Mouse (Mus musculus): ENCODE data around the gene Atf7ip. TPM values are rescaled to one million over a fixed set of nuclear protein-coding genes. Genes with fewer than 3 reads are reported as not detected.

Gene Atf7ip
- total RNA-seq, 1 experiment from 2014 or later = 72.9 TPM

DNA sequence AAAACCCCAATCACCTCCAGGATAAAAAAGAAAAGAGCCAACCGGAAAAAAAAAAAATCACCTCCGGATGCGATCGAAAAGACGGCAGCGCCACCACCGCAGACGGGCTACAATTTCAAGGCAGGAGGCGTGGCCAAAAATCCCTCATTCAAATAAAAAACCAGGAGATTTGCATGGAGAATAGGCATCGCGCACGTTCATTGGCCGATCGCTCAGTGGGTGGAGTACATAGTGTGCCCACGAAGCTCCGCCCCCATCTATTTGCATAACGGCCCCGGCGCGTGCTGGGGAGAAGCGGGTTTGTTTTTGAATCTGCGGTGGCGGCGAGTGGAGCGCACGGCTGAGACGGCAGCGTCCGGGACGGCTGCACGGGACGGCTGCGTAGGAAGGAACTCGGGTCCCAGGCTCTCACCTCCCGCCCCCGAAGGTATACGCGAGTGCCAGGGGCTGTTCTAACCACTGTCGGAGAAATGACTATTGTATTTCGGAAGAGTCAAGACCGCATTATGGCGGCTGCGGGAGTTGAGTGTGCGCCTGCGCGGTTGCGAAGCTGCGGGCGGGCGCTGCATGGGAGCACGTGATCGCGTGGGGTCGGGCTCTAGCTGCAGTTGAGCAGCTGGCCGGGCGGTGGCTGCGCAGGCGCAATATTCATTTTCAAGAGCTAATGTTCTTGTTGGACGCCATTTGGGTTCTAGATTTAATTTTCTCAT lies 12.7 kb downstream of the Atf7ip start:
- peak; percentile 93 for ATAC-seq (replicated peaks; ENCODE audit: low read depth, poor library complexity, severe bottlenecking)

DNA sequence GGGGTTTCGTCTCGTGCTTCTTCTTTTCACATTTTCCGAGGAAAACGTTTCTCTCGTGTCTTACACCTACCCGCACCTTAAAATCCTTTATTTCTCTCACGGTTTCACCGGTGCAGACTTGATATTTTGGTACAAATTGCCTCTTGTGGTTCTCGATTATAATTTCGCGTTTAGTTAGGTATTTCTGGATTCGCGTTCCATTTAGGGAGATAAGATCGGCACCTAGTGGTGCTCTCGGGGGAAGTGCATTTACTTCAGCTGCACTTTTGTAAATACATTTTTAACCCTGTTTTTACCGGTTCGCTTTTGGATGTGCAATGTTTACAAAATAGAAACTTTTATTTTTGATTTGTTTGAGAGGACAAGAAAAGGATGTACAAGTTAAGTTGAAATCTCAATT lies 13.3 kb downstream of the Atf7ip start:
- ATAC-seq (replicated peaks; ENCODE audit: low read depth, poor library complexity, severe bottlenecking) = peak; percentile 16; the same call in 1 of the 2 replicates

DNA sequence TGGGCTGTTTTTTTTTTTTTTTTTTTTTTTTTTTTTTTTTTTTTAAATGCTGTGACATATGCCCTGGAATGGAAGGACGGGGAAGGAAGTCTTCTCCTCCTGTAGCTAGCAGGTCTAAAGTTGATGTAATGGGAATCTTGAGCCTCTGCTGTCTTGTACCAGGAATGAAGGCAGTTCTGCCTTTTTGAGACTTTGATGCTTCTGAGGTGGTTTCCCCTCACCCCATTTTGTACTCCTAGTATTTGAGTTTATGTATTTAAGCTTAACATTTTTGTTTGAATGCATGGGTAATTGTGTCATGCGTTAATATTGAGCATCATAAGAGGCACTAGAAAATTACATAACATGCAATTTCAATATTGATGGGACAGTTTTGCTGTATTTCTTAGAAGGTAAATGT lies 14.4 kb downstream of the Atf7ip start:
- no peak for ATAC-seq (replicated peaks; ENCODE audit: low read depth, poor library complexity, severe bottlenecking)

DNA sequence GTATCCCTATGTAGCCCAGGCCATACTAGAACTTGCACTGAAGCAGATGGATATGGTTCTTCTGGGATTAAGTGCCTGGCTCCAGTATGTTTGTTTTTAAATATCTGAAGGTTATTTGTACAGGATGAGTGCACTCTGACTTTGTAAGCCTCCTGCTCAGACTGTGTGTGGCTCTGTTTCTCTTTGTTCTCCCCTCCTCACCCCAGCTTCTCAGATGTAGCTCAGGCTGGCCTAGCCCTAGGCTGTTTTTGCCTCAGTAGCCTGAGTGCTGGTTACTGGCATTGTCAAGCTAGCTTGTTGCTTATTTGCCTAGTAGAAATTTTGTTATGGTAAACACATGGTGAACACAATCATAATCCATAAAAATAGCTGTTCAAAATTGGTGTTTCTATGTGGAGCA lies 15.7 kb downstream of the Atf7ip start:
- ATAC-seq (replicated peaks; ENCODE audit: low read depth, poor library complexity, severe bottlenecking) = no peak

DNA sequence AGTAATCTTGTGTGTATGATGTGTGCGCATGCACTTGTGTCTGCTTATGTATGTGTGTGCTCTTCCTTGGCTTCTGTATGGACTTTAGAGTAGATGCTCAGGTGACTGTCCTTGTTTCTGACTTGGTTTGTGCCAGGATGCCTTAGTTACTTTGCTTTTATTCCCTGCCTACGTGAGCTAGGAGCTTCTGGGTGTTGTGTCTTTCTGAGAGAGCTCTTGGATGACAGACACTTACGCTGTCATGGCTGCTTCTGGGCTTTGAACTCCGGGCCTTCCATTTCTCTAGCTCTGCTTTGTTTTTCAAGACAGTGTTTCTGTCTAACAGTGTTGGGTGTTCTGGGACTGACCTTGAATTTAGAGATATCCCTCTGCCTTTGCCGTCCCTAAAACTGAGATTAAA lies 16.7 kb downstream of the Atf7ip start:
- ATAC-seq (replicated peaks; ENCODE audit: low read depth, poor library complexity, severe bottlenecking) = no peak

DNA sequence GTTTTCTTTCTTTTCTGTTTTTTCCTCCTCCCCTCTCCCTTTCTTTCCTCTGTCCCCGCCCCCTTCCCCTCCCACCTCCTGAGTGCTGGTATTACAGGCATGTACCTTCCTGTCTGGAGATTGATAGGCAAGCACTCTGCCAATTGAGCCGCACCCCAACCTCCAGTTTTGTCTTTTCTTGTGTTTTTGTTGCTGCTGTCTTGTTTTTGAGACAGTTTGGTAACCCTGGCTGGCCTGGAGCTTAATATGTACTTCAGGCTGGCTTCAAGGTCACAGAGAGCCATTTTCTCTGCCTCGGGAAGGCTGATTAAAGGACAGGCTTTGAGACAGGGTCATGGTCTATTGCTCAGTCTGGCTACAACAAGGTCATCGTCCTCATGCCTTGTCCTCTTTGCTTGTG lies 18.8 kb downstream of the Atf7ip start:
- ATAC-seq (replicated peaks; ENCODE audit: low read depth, poor library complexity, severe bottlenecking) = no peak

DNA sequence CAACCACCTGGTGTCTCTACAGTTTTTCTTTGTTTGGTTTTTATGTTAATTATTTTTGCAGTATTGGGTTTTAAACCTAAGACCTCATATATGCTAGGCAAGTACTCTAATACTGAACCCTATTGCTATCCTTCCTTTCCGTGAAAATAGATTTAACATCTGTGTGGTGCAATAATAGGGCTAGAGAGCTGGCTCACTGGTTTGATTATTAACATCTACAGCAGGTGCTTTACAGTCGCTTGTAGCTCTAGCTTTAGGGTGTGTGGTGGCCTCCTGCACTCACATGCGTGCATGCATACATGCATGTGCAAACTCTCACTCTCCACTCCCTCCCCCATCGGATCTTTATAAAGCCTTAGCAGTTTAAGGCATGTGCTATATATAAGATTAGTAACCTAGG lies 19.6 kb downstream of the Atf7ip start:
- ATAC-seq (replicated peaks; ENCODE audit: low read depth, poor library complexity, severe bottlenecking) = no peak

DNA sequence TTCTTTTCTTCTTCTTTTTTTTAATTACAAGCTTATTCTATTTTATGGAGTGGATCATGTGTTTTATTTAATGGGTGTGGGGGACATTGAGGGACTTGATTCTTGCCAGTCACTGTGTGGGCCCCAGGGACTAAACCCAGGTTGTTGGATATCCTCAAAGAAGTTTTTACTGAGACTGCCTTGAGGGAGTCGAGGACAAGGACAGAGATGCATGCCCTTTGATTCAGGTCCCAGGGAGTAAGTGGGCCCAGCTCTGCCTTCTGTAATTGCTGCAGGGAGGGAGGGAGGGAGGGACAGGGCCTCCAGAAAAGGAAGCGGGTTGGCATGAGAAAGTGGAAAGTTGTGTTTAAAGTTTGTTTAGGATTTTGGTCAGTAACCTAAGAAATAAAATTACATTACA lies 23.2 kb downstream of the Atf7ip start:
- ATAC-seq (replicated peaks; ENCODE audit: low read depth, poor library complexity, severe bottlenecking) = no peak

DNA sequence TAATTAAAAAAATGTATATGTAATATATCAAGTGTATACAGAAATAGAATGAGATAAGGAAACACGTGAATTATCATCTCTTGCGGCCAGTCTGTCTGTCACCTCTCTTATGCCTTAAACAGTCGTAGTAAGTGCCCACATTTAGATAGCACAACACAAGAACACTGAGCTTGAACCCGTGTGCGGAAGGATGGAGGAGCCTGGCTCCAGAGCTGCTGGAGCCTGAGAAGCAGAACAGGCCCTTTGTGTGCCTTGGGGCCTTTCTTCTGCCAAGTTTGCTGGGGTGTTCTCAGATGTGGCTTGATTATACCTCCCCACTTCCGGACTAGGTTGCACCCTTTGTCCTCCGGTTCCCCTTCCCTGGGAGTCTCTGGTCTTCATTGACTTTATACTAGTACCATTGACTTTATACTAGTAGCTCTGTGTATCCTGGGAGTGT lies 25.8 kb downstream of the Atf7ip start:
- peak; percentile 81 for ATAC-seq (replicated peaks; ENCODE audit: low read depth, poor library complexity, severe bottlenecking)

DNA sequence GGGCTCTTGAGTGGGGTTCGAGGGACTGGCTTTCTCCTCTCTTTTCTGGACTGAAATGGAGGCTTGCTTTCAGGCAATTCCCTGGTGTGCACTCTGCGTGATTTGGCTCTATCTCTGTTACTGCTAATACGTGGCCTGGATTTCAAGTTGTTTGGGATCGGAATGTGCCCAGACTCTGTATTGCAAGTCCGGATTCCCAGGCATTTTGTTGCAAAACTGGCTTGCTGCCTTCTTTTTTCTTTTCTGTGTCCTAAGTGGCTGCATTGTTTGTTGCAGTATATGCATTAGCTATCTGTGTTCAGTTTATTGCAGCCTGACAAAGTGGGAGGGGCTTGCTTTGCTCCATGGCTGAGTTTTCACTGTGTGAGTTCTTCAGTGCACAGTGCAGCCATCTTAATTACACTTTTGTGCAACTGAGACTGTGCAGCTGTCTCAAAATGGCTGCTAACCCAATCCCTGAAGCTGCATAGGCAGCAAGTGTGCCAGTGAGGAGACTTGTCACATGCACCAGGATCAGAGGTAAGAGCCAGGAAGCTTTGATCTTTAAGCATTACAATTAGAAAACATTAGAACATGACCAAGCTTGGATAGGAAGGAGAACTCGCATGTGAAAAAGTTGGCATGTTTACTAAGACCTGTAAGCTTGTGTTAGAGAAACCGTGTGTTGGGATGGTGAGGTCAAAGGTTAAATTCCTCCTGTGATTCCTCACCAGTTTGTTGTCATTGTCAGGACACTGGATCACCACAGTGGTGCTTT lies 26.7 kb downstream of the Atf7ip start:
- ATAC-seq (replicated peaks; ENCODE audit: low read depth, poor library complexity, severe bottlenecking) = peak; percentile 78

DNA sequence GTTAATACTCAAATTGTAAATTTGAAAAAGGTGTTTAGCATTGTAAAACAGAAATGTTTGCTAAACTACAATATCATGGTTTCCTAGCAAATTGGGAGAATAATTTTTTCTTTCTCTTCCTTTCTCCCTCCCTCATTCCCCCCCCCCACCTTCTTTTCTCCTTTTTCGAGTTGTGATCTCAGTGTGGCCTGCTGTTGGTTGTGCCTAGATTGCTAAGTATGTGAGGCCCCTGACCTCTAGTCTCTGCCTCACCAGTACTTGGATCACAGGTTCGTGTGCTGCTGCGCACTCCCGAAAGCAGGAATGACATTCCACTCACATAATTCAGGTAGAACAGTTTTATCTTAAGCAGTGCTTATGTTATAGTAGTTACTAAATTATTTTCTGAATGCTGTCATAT lies 27.8 kb downstream of the Atf7ip start:
- no peak for ATAC-seq (replicated peaks; ENCODE audit: low read depth, poor library complexity, severe bottlenecking)

DNA sequence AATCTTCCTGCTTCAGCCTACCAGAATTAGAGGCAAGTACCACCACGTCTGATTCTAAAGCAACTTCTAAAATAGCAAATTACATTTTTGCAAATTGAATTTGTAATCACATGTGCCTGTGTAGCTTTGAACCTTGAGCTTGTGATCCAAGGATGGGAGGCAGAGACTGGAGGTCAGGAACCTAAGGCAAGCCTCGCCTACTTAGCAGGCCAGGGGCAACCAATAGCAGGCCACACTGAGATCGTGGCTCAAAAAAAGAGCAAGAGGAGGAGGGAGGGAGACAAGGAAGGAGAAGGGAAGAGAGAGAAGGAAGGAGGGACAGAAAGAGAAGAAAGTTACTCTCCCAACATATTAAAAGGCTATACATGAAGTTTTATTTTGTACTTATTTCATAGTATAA lies 28.5 kb downstream of the Atf7ip start:
- ATAC-seq (replicated peaks; ENCODE audit: low read depth, poor library complexity, severe bottlenecking) = no peak

DNA sequence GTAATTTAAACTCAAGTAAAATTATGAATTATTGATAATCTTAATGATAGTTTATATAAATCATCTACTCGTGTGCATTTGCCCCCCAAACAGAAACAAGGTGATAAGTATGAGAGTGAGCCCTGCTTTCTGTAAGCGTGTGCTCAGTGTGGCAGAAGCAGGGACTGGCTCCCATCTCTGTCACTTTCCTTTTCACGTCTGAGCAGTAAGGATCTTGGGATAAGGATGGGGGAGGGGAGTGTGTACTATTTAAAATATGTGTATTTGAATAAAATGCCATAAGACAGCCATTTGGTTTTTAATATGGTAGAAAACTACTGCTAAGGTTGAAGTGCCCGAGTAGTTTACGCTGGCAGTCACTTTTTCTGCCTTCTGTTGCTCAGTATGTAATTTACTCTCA lies 29.2 kb downstream of the Atf7ip start:
- no peak for ATAC-seq (replicated peaks; ENCODE audit: low read depth, poor library complexity, severe bottlenecking)

DNA sequence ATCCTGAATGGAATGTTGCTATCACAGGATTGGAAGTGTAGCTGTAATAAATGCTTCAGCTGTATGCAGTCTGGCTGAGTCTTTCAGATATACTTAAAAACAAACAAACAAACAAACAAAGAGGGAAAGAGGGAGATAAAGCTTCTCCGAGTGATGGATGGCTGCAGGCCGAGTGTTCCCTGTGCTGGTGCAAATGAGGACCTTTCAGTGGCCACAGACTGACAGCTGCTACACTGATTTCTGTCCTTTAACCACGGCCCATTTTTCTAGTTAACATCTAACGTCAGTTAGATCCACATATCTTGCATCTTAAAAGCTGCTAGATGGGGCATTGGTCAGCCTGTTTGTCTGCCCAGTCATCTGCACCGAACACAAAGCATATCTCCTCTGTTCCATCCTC lies 30.2 kb downstream of the Atf7ip start:
- no peak for ATAC-seq (replicated peaks; ENCODE audit: low read depth, poor library complexity, severe bottlenecking)

DNA sequence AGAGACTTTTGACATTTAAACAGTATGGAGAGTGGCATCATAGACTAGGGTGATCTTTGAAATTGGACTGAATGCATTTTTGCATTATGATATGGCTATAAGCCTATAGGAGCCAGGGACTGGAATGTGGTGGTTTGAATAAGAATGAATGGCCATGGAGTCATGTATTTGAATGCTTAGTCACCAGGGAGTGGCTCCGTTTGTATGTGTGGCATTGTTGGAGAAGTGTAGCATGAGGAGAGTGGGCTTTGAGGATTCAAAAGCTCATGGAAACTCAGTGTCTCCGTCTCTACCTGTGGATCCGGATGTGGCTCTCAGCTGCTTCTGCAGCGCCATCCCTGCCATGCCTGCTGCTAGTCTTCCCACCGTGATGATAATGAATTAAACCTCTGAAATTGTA lies 35.4 kb downstream of the Atf7ip start:
- no peak for ATAC-seq (replicated peaks; ENCODE audit: low read depth, poor library complexity, severe bottlenecking)

DNA sequence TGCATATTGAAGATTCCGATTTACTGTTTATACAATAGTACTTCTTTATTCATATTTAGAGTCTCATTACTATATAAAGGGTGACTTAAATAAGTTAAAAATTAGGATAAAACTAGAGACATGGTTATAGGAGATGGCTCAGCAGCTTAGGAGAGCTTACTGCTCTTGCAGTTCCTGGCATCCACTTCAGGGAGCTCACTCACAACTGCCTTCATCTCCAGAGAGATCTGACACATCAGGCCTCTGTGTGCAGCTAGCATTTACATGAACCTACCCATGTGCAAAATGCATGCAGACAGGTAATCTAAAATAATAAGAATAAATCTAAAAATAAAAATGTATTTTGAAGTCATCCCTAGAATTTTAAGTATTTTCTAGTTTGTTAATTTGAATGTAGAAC lies 36.1 kb downstream of the Atf7ip start:
- ATAC-seq (replicated peaks; ENCODE audit: low read depth, poor library complexity, severe bottlenecking) = no peak

DNA sequence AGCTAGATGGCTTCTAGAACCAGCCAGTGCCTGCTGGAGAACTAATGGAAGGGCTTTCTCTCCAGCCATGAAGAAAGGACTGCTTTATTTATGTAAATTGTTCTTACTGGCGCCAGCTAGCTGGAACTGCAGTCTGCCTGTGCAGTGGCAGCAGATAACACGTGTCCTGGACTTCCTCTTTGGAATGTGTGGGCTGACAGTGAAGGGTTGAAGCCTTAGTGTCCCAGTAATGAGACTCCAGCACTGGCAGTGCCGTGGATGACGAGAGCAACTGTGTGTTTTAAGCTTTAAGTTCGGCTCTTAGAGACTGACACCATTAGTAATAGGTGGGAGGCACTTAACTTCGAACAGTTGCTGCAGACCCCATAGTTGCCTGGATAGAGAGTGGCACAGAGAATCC lies 37.2 kb downstream of the Atf7ip start:
- ATAC-seq (replicated peaks; ENCODE audit: low read depth, poor library complexity, severe bottlenecking) = peak; percentile 97

DNA sequence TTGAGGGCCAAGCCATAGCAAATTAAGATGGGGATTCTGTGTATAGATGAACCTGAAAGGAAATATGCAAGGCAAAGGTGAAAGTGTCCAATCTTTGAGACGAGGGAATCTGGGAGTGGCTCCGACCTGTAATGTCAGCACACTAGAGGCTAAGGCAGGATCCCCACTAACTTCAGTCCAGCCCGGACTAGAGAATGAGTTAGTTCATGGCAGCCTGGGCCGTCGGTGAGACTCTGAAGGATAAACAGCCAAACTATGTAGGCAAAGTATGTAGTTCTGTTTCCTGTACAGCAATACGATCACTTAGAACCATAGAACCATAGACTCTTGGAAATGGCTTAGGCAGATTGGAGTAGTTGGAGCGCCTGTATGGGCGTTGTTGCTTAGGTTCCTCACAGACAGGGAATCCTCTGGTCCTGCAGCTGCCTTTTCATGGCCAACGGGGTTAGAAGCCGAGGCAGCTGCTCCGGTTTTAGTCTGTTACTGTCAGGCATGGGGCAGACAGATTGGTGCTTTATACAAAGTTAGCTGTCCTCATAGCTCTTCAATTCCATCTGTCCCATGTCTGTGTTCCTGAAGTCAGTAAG lies 39.4 kb downstream of the Atf7ip start:
- no peak for ATAC-seq (replicated peaks; ENCODE audit: low read depth, poor library complexity, severe bottlenecking)

DNA sequence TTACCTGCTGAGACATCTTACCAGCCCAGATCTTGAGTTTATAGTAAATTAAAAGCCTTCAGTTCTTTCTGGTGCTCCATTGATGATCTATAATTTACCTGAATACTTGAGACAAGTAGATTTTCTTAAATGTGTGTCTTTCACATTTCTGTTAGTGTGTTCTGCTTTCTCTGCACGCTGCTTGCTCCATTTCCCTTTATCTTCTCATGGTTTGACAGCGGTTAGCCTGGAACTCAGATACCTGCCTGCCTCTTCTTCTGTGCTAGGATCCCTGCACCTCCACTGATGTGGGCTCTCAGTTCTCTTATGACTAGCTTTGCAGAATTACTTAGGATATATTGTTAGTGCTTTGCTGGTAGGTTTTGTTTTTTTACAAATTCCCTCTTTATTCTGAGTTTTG lies 40.3 kb downstream of the Atf7ip start:
- ATAC-seq (replicated peaks; ENCODE audit: low read depth, poor library complexity, severe bottlenecking) = no peak

DNA sequence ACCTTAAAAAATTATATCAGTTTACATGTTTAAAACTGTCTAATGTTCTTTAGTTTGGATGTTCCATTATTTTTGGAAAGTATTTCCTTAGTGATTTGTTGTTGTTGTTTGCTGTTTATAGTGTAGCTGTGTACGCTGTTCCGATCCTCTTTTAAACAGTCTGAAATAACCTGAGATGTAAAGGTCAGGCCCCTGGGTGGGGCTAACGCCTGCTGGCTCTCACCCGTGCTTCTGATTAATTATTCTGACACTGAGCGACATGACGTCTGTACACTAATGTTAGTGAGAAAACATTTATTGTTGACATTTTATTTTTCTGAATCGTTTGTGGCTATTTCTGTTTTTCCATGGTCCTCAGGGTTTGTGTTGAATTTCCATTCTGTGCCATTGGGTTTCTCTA lies 41.0 kb downstream of the Atf7ip start:
- ATAC-seq (replicated peaks; ENCODE audit: low read depth, poor library complexity, severe bottlenecking) = no peak

DNA sequence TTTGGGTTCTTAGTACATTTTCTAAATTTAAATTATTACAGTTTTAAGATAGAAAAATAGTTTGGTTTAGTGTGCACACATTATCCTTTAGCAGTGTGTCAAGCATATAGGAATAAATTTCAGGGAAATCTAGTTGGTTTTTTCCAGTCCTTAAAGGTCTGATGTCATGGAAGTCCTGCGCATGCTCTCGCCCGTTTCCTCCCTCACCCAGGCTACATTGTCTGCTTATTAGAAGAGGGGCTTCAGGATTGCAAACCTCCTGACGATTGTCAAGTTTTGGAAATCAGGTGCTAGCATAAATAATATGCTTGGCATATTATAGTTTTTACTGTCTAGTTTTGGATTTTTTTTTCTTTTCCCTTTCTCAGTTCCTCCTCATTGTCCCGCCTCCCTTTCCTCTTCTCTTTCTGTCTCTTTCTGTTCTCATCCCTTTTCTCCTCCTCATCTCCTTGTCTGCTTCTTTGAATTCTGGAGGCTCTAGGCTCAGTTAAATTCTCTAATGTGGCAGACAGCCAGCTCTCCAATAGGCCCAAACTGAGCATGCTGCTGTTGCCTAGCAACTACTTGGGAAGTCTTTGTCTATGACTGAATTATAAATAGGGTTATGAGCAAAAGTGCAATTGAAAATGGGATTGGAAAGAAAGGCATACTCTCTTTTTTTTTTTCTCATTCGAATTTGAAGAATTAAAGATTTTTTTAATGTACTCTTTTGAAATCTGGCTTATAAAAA lies 42.2 kb downstream of the Atf7ip start:
- no peak; the same call in 1 of the 2 replicates for ATAC-seq (replicated peaks; ENCODE audit: low read depth, poor library complexity, severe bottlenecking)
